Mouse (Mus musculus): Measurements from ENCODE around the gene Ppp2r5b.

DNA sequence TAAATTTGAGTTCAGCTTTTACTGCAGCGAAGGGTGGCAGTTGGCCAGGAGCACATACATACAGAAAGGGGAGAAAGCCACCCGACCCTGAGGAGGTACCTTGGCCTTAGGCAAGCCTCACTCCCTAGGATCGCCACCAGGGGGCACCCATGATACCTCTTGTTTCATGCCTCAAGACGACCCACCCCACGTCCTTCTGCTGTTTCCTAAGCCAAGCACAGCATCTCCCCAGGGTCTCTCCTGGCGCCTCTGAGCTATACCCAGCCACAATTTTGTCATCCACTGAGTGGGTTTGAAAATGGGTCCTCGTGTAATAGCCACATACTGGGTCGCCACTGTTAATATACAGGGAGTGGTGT lies 32.5 kb upstream of the Ppp2r5b start:
- TF ChIP-seq CTCF (conservative IDR thresholded peaks at IDR 0.05 in 1 of 2, IDR thresholded peaks at IDR 0.05 in 1 of 2; ENCODE audit: low read depth in 2 of 2, low read length in 2 of 2), result peak; percentile 65 to 91
- TF ChIP-seq ELF1 (IDR thresholded peaks at IDR 0.05; ENCODE audit: low read depth, low read length), result no peak
- TF ChIP-seq RCOR1 (conservative IDR thresholded peaks at IDR 0.05; ENCODE audit: low read depth, low read length), result no peak
- TF ChIP-seq JUND (conservative IDR thresholded peaks at IDR 0.05; ENCODE audit: low read depth, low read length), result no peak
